Comparison of ENCODE assay signal across 8 mouse cellular contexts in the genomic region with DNA sequence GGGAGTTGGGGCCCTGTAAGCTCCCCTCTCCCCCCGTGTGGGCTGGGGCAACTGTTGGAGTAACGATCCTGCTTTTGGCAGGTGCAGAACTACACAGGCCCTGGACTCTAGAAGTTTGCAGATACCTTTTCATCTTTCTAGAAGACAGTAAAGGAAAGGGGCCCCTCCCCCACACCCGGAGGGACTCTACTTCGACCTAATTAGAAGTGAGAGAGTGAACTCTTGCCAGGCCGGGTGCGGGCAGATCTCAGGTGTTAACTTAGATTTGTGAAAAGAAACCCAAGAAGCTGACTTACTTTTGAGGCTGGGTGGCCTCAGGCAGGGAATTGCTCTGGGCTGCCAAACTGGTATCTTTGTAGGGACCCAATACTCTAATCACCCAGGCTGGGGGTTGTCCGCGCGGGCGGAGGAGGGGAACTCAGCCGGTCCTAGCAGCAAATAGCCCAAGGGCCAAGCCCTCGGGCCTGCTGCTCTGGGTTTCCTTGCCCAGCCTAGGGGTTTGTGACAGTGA. TPM values are rescaled to one million over a fixed set of nuclear protein-coding genes. Genes with fewer than 3 reads are reported as not detected.
DNase-seq lines count a peak whose midpoint lies in the region; ATAC-seq and TF ChIP-seq lines count a peak whose summit lies in the region.

No protein-coding gene starts in this region.

- no peak for TF ChIP-seq EP300 in ES-Bruce4 (IDR thresholded peaks at IDR 0.05; ENCODE audit: insufficient read depth, low read depth, low read length)

- H3K4me1 ChIP-seq in ES-Bruce4 (ENCODE audit: control insufficient read depth, insufficient read depth, low read length), result no peaks in the 10 kb centered on the region
- H3K4me1 ChIP-seq in embryonic facial prominence, embryonic 12.5 days, result peaks cover 34% of the 10 kb centered on the region
- H3K4me1 ChIP-seq in hindbrain, embryonic 15.5 days (replicated peaks), result peaks cover 51% of the 10 kb centered on the region
- peaks cover 31% of the 10 kb centered on the region for H3K4me1 ChIP-seq in neural tube, embryonic 12.5 days

- peak; percentile 22 for DNase-seq in cerebellum, adult 11 months
- peak; percentile 21 for DNase-seq in liver
- DNase-seq in ovary, postnatal 10 days (ENCODE audit: low spot score), result no peak

- peak overlapping the region; percentile 83 for H3K9ac ChIP-seq in ES-Bruce4 (ENCODE audit: low read depth, poor library complexity, severe bottlenecking)
- H3K9ac ChIP-seq in embryonic facial prominence, embryonic 12.5 days, result peak overlapping the region; percentile 94
- H3K9ac ChIP-seq in hindbrain, embryonic 15.5 days, result peak overlapping the region; percentile 85
- H3K9ac ChIP-seq in neural tube, embryonic 12.5 days, result peak overlapping the region; percentile 92

- H3K4me3 ChIP-seq in ES-Bruce4 (ENCODE audit: low read depth, low read length), result peak overlapping the region; percentile 81
- peak overlapping the region; percentile 90 for H3K4me3 ChIP-seq in embryonic facial prominence, embryonic 12.5 days
- H3K4me3 ChIP-seq in hindbrain, embryonic 15.5 days, result peak overlapping the region; percentile 93
- peak overlapping the region; percentile 83 for H3K4me3 ChIP-seq in neural tube, embryonic 12.5 days

- TF ChIP-seq POLR2A in ES-Bruce4 (IDR thresholded peaks at IDR 0.05; ENCODE audit: insufficient read depth, low read length), result no peak

- H3K27me3 ChIP-seq in ES-Bruce4 (ENCODE audit: control insufficient read depth, insufficient read depth, low read length, poor library complexity, severe bottlenecking), result peaks cover 2% of the 10 kb centered on the region; the same call in 1 of the 2 replicates
- 0 out of 2 replicates have a peak, but pooled peaks cover 3% of the 10 kb centered on the region for H3K27me3 ChIP-seq in embryonic facial prominence, embryonic 12.5 days
- no peaks in the 10 kb centered on the region; the same call in 1 of the 2 replicates for H3K27me3 ChIP-seq in hindbrain, embryonic 15.5 days
- H3K27me3 ChIP-seq in neural tube, embryonic 12.5 days (replicated peaks), result 0 out of 2 replicates have a peak, but pooled peaks cover 17% of the 10 kb centered on the region

- no peak for TF ChIP-seq CTCF in ES-Bruce4 (IDR thresholded peaks at IDR 0.05; ENCODE audit: low read depth, low read length)

- ATAC-seq in cerebellum, adult (ENCODE audit: insufficient number of reproducible peaks, low FRiP score, low TSS enrichment), result no peak
- ATAC-seq in embryonic facial prominence, embryonic 12.5 days (ENCODE audit: insufficient number of reproducible peaks, insufficient read depth, low FRiP score, low TSS enrichment), result no peak
- ATAC-seq in hindbrain, embryonic 15.5 days (ENCODE audit: low FRiP score, low read depth), result no peak
- no peak; the same call in 1 of the 2 replicates for ATAC-seq in neural tube, embryonic 12.5 days (ENCODE audit: low FRiP score, low read depth)

- H3K9me3 ChIP-seq in ES-Bruce4 (replicated peaks; ENCODE audit: control insufficient read depth, insufficient read depth, low read length, poor library complexity, severe bottlenecking), result no peaks in the 10 kb centered on the region
- H3K9me3 ChIP-seq in embryonic facial prominence, embryonic 12.5 days, result no peaks in the 10 kb centered on the region
- H3K9me3 ChIP-seq in hindbrain, embryonic 15.5 days, result no peaks in the 10 kb centered on the region
- H3K9me3 ChIP-seq in neural tube, embryonic 12.5 days, result peaks cover 6% of the 10 kb centered on the region; the same call in 1 of the 2 replicates

- no peaks in the 10 kb centered on the region for H3K36me3 ChIP-seq in ES-Bruce4 (ENCODE audit: control insufficient read depth, insufficient read depth, low read length, poor library complexity, severe bottlenecking)
- H3K36me3 ChIP-seq in embryonic facial prominence, embryonic 12.5 days, result peaks cover 24% of the 10 kb centered on the region
- peaks cover 9% of the 10 kb centered on the region for H3K36me3 ChIP-seq in hindbrain, embryonic 15.5 days
- peaks cover 19% of the 10 kb centered on the region for H3K36me3 ChIP-seq in neural tube, embryonic 12.5 days

- peak overlapping the region; percentile 79 for H3K4me2 ChIP-seq in embryonic facial prominence, embryonic 12.5 days (replicated peaks)
- H3K4me2 ChIP-seq in hindbrain, embryonic 15.5 days, result peak overlapping the region; percentile 82
- peak overlapping the region; percentile 85 for H3K4me2 ChIP-seq in neural tube, embryonic 12.5 days (replicated peaks)

- 3% methylated on average over 12 of the region's 12 CpGs for WGBS in embryonic facial prominence, embryonic 12.5 days
- 0% methylated on average over 12 of the region's 12 CpGs for WGBS in hindbrain, embryonic 15.5 days
- WGBS in neural tube, embryonic 12.5 days, result 1% methylated on average over 12 of the region's 12 CpGs

- H3K27ac ChIP-seq in ES-Bruce4 (ENCODE audit: insufficient read depth, low read length), result no peak overlapping the region
- peak overlapping the region; percentile 99 for H3K27ac ChIP-seq in embryonic facial prominence, embryonic 12.5 days
- H3K27ac ChIP-seq in hindbrain, embryonic 15.5 days (replicated peaks), result peak overlapping the region; percentile 90
- H3K27ac ChIP-seq in neural tube, embryonic 12.5 days, result no peak overlapping the region

RNA-seq across cellular contexts. Expression of a gene that starts 1.4 kb away (rescaled TPM):
- 13.6 and 15.5 TPM in 2 replicates for polyA plus RNA-seq in ES-Bruce4 (2011; ENCODE audit: insufficient read depth, insufficient read length, low read depth, missing spikeins)
- polyA plus RNA-seq in embryonic facial prominence, embryonic 12.5 days (2016; fragmentation: Nextera tagmentation; extraction: Ambion mirVana), result 23.8 and 25.0 TPM in 2 replicates
- 6.3 and 7.1 TPM in 2 replicates for polyA plus RNA-seq in hindbrain, embryonic 15.5 days (2015; fragmentation: Nextera tagmentation; extraction: Ambion mirVana)
- polyA plus RNA-seq in neural tube, embryonic 12.5 days (2016; fragmentation: Nextera tagmentation; extraction: Ambion mirVana), result 11.4 and 12.1 TPM in 2 replicates

Comparison
In these comparisons a context has a peak if more than half of its experiments do, and no peak if none do; other contexts are left out.
1. H3K27ac ChIP-seq: peak in embryonic facial prominence, embryonic 12.5 days (single experiment) and hindbrain, embryonic 15.5 days (single experiment); none in ES-Bruce4 (single experiment) and neural tube, embryonic 12.5 days (single experiment).
2. Peak in every context shown above with its lines, with median percentiles within 50 percentile points of each other: H3K4me3 ChIP-seq, H3K9ac ChIP-seq and H3K4me2 ChIP-seq.